Mouse (Mus musculus) embryonic fibroblast, embryonic 13.5 days (primary cell): ENCODE measurements around the gene Lin52. TPM values are rescaled to one million over a fixed set of nuclear protein-coding genes. Genes with fewer than 3 reads are reported as not detected.

Experiments
- H3K27ac ChIP-seq: 2 replicates; pipeline ENCODE4 v1.5.1; 2012; ENCODE audit warnings: low read length, control low read depth, inconsistent platforms; ENCODE audit not compliant: insufficient read depth
- H3K4me1 ChIP-seq: 2 replicates; pipeline ENCODE4 v1.6.1; 2011; ENCODE audit warnings: low read length; ENCODE audit not compliant: control insufficient read depth, insufficient read depth
- H3K4me3 ChIP-seq: 2 replicates; pipeline ENCODE4 v1.5.1; 2011; ENCODE audit warnings: mild to moderate bottlenecking, control low read depth, low read length; ENCODE audit not compliant: insufficient read depth
- CTCF ChIP-seq: IDR thresholded peaks from 2 replicates; pipeline ENCODE4 v1.5.1; 2011; ENCODE audit warnings: mild to moderate bottlenecking, control low read depth, low read length, moderate library complexity, borderline replicate concordance; ENCODE audit not compliant: insufficient read depth
- POLR2A ChIP-seq: IDR thresholded peaks from 2 replicates; pipeline ENCODE4 v1.6.1; 2011; ENCODE audit warnings: low read depth, mild to moderate bottlenecking, control low read depth, low read length, moderate library complexity
- polyA plus RNA-seq: library from polyadenylated mRNA; stranded (reverse); fragments of >200 nt; gene quantifications from 2 replicates; pipeline ENCODE4 v1.2.4, GENCODE M21; 2011; ENCODE audit warnings: low read depth; ENCODE audit not compliant: missing spikeins, insufficient read length

Gene Lin52
- polyA plus RNA-seq, 1 experiment = 14.5 TPM

GRCm38 (mm10) chr12:84589825-84590761, 138.9 kb downstream of the Lin52 start:
- Histone ChIP-seq H3K27ac (no peak overlapping the region), H3K4me3 (peak overlapping the region; percentile 44), H3K4me1 (no peaks in the 10 kb centered on the region)
- TF ChIP-seq CTCF = peak; percentile 100
- TF ChIP-seq POLR2A = no peak

Other genes starting within 250 kb of the Lin52 start
- gene Elmsan1, start 232.5 kb upstream of the Lin52 start, polyA plus RNA-seq = 20.6 and 21.3 TPM in 2 replicates
- gene Ptgr2, start 166.2 kb upstream of the Lin52 start, polyA plus RNA-seq = 41.6 and 43.7 TPM in 2 replicates
- 39.1 and 46.0 TPM in 2 replicates for gene Zfp410, start 134.6 kb upstream of the Lin52 start, polyA plus RNA-seq
- gene Coq6, start 89.8 kb upstream of the Lin52 start, polyA plus RNA-seq = 18.7 and 21.9 TPM in 2 replicates
- 0.61 and 0.94 TPM in 2 replicates for gene Fam161b, start 89.6 kb upstream of the Lin52 start, polyA plus RNA-seq
- gene Entpd5, start 42.4 kb upstream of the Lin52 start, polyA plus RNA-seq = 13.7 and 14.6 TPM in 2 replicates
- gene Bbof1, start 42.4 kb upstream of the Lin52 start, polyA plus RNA-seq = 0.22 and 0.95 TPM in 2 replicates
- 14.8 and 15.8 TPM in 2 replicates for gene Rnf113a2, start 34.2 kb upstream of the Lin52 start, polyA plus RNA-seq
- gene Aldh6a1, start 418 bp upstream of the Lin52 start, polyA plus RNA-seq = 14.2 and 19.1 TPM in 2 replicates
- not detected in 2 replicates for gene Vsx2, start 118.3 kb downstream of the Lin52 start, polyA plus RNA-seq
- gene Abcd4, start 166.0 kb downstream of the Lin52 start, polyA plus RNA-seq = 14.7 and 18.2 TPM in 2 replicates
- not detected in 2 replicates for gene Vrtn, start 189.6 kb downstream of the Lin52 start, polyA plus RNA-seq
- not detected in 2 replicates for gene Syndig1l, start 247.4 kb downstream of the Lin52 start, polyA plus RNA-seq